Mouse (Mus musculus): ENCODE data around the gene Tmem95. TPM values are rescaled to one million over a fixed set of nuclear protein-coding genes. Genes with fewer than 3 reads are reported as not detected.
A peak's percentile ranks its signal among the peaks of the same experiment; 100 is the strongest.
"Not testable (repeated sequence)": the region's sequence is repeated elsewhere in the genome, so short reads cannot be mapped to it uniquely, and the experiment has no call there.

Gene Tmem95
- polyA plus RNA-seq, 1 experiment from 2014 or later: not detected

GRCm38 (mm10) chr11:69867335-69867734 lies 10.5 kb downstream of the Tmem95 start:
- H3K4me3 ChIP-seq: no peak overlapping the region
- 76% methylated on average over 9 of the region's 9 CpGs for WGBS
- no peaks in the 10 kb centered on the region for H3K27me3 ChIP-seq (ENCODE audit: low read depth, poor library complexity, severe bottlenecking)
- no peak for DNase-seq (ENCODE audit: low spot score)
- no peaks in the 10 kb centered on the region for H3K9me3 ChIP-seq (replicated peaks)
- H3K4me1 ChIP-seq: peaks cover 14% of the 10 kb centered on the region
- no peaks in the 10 kb centered on the region for H3K36me3 ChIP-seq
- no peak overlapping the region for H3K27ac ChIP-seq (replicated peaks)

GRCm38 (mm10) chr11:69865561-69865960 lies 12.3 kb downstream of the Tmem95 start:
- Histone ChIP-seq H3K4me1 (peaks cover 14% of the 10 kb centered on the region), H3K9me3 (replicated peaks) (no peaks in the 10 kb centered on the region), H3K27ac (replicated peaks) (no peak overlapping the region), H3K27me3 (ENCODE audit: low read depth, poor library complexity, severe bottlenecking) (no peaks in the 10 kb centered on the region), H3K36me3 (no peaks in the 10 kb centered on the region), H3K4me3 (no peak overlapping the region)
- DNase-seq (ENCODE audit: low spot score): no peak
- WGBS: 89% methylated on average over 9 of the region's 9 CpGs

- H3K27ac ChIP-seq (replicated peaks): 0 out of 2 replicates have a peak overlapping the region, but pooled peaks have one; percentile 33
- WGBS: 65% methylated on average over 8 of the region's 8 CpGs
- DNase-seq (ENCODE audit: low spot score): no peak
Observed at GRCm38 (mm10) chr11:69864138-69864860, 13.5 kb downstream of the Tmem95 start.

GRCm38 (mm10) chr11:69863729-69864128 lies 14.1 kb downstream of the Tmem95 start:
- 78% methylated on average over 3 of the region's 3 CpGs for WGBS
- H3K9me3 ChIP-seq (replicated peaks); H3K36me3 ChIP-seq; H3K4me3 ChIP-seq; DNase-seq (ENCODE audit: low spot score): not testable (repeated sequence)
- Histone ChIP-seq H3K27me3 (ENCODE audit: low read depth, poor library complexity, severe bottlenecking) (peaks cover 14% of the 10 kb centered on the region), H3K27ac (replicated peaks) (0 out of 2 replicates have a peak overlapping the region, but pooled peaks have one; percentile 33), H3K4me1 (peaks cover 15% of the 10 kb centered on the region)

More at GRCm38 (mm10) chr11:69864138-69864860, 13.5 kb downstream of the Tmem95 start:
- Histone ChIP-seq H3K4me1 (peaks cover 14% of the 10 kb centered on the region), H3K27me3 (ENCODE audit: low read depth, poor library complexity, severe bottlenecking) (peaks cover 8% of the 10 kb centered on the region), H3K4me3 (no peak overlapping the region), H3K9me3 (replicated peaks) (no peaks in the 10 kb centered on the region), H3K36me3 (no peaks in the 10 kb centered on the region)

- Histone ChIP-seq H3K36me3 (no peaks in the 10 kb centered on the region), H3K27ac (replicated peaks) (no peak within 1 kb of the TSS), H3K27me3 (ENCODE audit: low read depth, poor library complexity, severe bottlenecking) (peaks cover 42% of the 10 kb centered on the region), H3K4me1 (peaks cover 18% of the 10 kb centered on the region), H3K9me3 (replicated peaks) (no peaks in the 10 kb centered on the region), H3K4me3 (0 out of 2 replicates have a peak within 1 kb of the TSS, but pooled peaks have one; percentile 3)
- WGBS: 22% methylated on average over 30 of the region's 30 CpGs
- DNase-seq (ENCODE audit: low spot score): no peak
Observed at GRCm38 (mm10) chr11:69858113-69858998, 19.5 kb downstream of the Tmem95 start, which contains the start of gene Tnk1. Gene Tnk1 (minus strand): TSS chr11:69858730.

- no peak overlapping the region; the same call in 1 of the 2 replicates for H3K27ac ChIP-seq (replicated peaks)
- H3K4me3 ChIP-seq: 0 out of 2 replicates have a peak overlapping the region, but pooled peaks have one; percentile 9
- WGBS: 24% methylated on average over 16 of the region's 16 CpGs
- peak; percentile 53 for DNase-seq (ENCODE audit: low spot score)
- peaks cover 29% of the 10 kb centered on the region for H3K4me1 ChIP-seq
- peaks cover 42% of the 10 kb centered on the region for H3K27me3 ChIP-seq (ENCODE audit: low read depth, poor library complexity, severe bottlenecking)
- no peaks in the 10 kb centered on the region for H3K9me3 ChIP-seq (replicated peaks)
- H3K36me3 ChIP-seq: peaks cover 22% of the 10 kb centered on the region
Observed at GRCm38 (mm10) chr11:69855347-69855746, 22.5 kb downstream of the Tmem95 start.

GRCm38 (mm10) chr11:69854680-69855079 lies 23.1 kb downstream of the Tmem95 start:
- Histone ChIP-seq H3K4me1 (peaks cover 30% of the 10 kb centered on the region), H3K27ac (replicated peaks) (0 out of 2 replicates have a peak overlapping the region, but pooled peaks have one; percentile 33), H3K27me3 (ENCODE audit: low read depth, poor library complexity, severe bottlenecking) (peaks cover 38% of the 10 kb centered on the region), H3K36me3 (peaks cover 28% of the 10 kb centered on the region), H3K9me3 (replicated peaks) (no peaks in the 10 kb centered on the region), H3K4me3 (no peak overlapping the region)
- DNase-seq (ENCODE audit: low spot score): no peak
- 89% methylated on average over 10 of the region's 10 CpGs for WGBS

- peak overlapping the region; percentile 14; the same call in 1 of the 2 replicates for H3K27ac ChIP-seq (replicated peaks)
- H3K4me1 ChIP-seq: peaks cover 33% of the 10 kb centered on the region
- H3K9me3 ChIP-seq (replicated peaks): no peaks in the 10 kb centered on the region
- DNase-seq (ENCODE audit: low spot score): no peak
- H3K36me3 ChIP-seq: peaks cover 35% of the 10 kb centered on the region
- peaks cover 31% of the 10 kb centered on the region for H3K27me3 ChIP-seq (ENCODE audit: low read depth, poor library complexity, severe bottlenecking)
- H3K4me3 ChIP-seq: no peak overlapping the region
- 80% methylated on average over 7 of the region's 7 CpGs for WGBS
Observed at GRCm38 (mm10) chr11:69853994-69854393, 23.8 kb downstream of the Tmem95 start.

GRCm38 (mm10) chr11:69850754-69851153 lies 27.1 kb downstream of the Tmem95 start:
- H3K27me3 ChIP-seq (ENCODE audit: low read depth, poor library complexity, severe bottlenecking): peaks cover 3% of the 10 kb centered on the region; the same call in 1 of the 2 replicates
- no peaks in the 10 kb centered on the region for H3K9me3 ChIP-seq (replicated peaks)
- no peak for DNase-seq (ENCODE audit: low spot score)
- H3K36me3 ChIP-seq: peaks cover 50% of the 10 kb centered on the region
- no peak overlapping the region for H3K27ac ChIP-seq (replicated peaks)
- WGBS: 85% methylated on average over 8 of the region's 8 CpGs
- peaks cover 52% of the 10 kb centered on the region for H3K4me1 ChIP-seq
- no peak overlapping the region for H3K4me3 ChIP-seq

- Histone ChIP-seq H3K9me3 (replicated peaks) (no peaks in the 10 kb centered on the region), H3K27ac (replicated peaks) (no peak overlapping the region), H3K36me3 (peaks cover 50% of the 10 kb centered on the region), H3K4me1 (peaks cover 51% of the 10 kb centered on the region), H3K27me3 (ENCODE audit: low read depth, poor library complexity, severe bottlenecking) (no peaks in the 10 kb centered on the region), H3K4me3 (no peak overlapping the region)
- 96% methylated on average over 15 of the region's 15 CpGs for WGBS
- no peak for DNase-seq (ENCODE audit: low spot score)
Observed at GRCm38 (mm10) chr11:69849884-69850283, 27.9 kb downstream of the Tmem95 start.

- Histone ChIP-seq H3K27me3 (ENCODE audit: low read depth, poor library complexity, severe bottlenecking) (no peaks in the 10 kb centered on the region), H3K36me3 (peaks cover 50% of the 10 kb centered on the region), H3K4me1 (peaks cover 48% of the 10 kb centered on the region), H3K27ac (replicated peaks) (no peak overlapping the region), H3K4me3 (no peak overlapping the region), H3K9me3 (replicated peaks) (no peaks in the 10 kb centered on the region)
- 91% methylated on average over 9 of the region's 9 CpGs for WGBS
- DNase-seq (ENCODE audit: low spot score): no peak
Observed at GRCm38 (mm10) chr11:69849128-69849527, 28.7 kb downstream of the Tmem95 start.

- Histone ChIP-seq H3K9me3 (replicated peaks) (no peaks in the 10 kb centered on the region), H3K4me3 (peak overlapping the region; percentile 79), H3K4me1 (peaks cover 44% of the 10 kb centered on the region), H3K27me3 (ENCODE audit: low read depth, poor library complexity, severe bottlenecking) (no peaks in the 10 kb centered on the region), H3K27ac (replicated peaks) (peak overlapping the region; percentile 98), H3K36me3 (peaks cover 50% of the 10 kb centered on the region)
- DNase-seq (ENCODE audit: low spot score): no peak
- WGBS: 92% methylated on average over 6 of the region's 6 CpGs
Observed at GRCm38 (mm10) chr11:69848021-69848420, 29.8 kb downstream of the Tmem95 start.
